Mouse (Mus musculus) brain, adult 10 weeks (tissue): ENCODE data around the gene Cdk14. TPM values are rescaled to one million over a fixed set of nuclear protein-coding genes. Genes with fewer than 3 reads are reported as not detected.

Experiments used
- polyA plus RNA-seq: library from polyadenylated mRNA; stranded (reverse); fragments of 350-450 nt; fragmentation: Illumina TruSeq; extraction: RNeasy Lipid Tissue Mini Kit (QIAGEN cat#74804); gene quantifications from one replicate; pipeline ENCODE4 v1.2.3, GENCODE M21; 2015; ENCODE audit warnings: low read depth, low replicate concordance

The Cdk14 gene
- polyA plus RNA-seq = 115 TPM

DNA sequence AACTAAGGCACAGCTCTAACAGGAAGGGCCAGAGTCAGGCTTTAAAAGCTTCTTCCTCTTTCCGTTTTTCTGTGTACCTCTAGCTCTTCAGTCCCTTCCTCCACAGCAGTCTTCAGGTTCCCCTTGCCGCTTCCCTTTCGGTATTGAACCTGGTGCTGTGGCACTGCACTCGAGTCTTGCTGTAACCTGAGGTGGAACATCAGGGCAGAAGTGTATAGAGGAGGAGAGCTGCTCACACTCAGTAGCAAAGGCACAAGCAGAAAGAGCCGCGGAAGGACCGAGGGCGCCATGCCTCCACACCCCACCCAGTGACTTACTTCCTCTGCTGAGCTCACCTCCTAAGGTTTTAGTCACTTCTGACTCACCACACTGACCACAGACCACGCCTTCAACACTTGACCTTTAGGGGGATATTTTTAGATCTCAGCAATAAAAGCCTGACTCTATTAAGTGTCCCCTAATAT is at the start of gene Cdk14:
Cdk14 (minus strand) TSS at position 321 of the 464 bp plus-strand sequence.

DNA sequence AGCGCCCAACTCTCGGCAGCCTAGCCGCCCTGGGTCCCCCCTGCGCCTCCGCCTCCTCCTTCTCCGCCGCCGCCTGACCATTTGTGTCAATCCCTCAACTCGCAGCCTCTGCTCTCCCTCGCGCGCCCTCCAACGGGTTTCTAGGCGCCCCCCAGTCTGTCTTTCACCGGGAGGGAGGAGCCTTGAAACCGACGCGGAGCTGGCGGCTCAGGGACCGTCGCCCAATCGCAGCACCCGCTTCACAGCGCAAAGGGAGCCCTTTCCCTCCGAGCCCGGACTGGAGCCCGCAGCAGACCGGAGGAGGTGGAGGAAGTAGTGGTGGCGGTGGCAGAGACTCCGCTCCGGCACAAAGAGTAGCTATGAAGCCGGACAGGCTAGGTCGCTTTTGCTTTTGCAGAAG is 662.2 kb downstream of the Cdk14 start, which contains the start of gene Fzd1:
Fzd1 (minus strand) TSS at position 134 of the 400 bp plus-strand sequence.

Other genes with a start within 250 kb of the Cdk14 start
- not detected for gene 1700015F17Rik, start 58.8 kb upstream of the Cdk14 start, polyA plus RNA-seq
- 49.1 TPM for gene Cldn12, start 94.6 kb upstream of the Cdk14 start, polyA plus RNA-seq
- gene Gtpbp10, start 139.2 kb upstream of the Cdk14 start, polyA plus RNA-seq = 12.6 TPM
- gene Gm8773, start 153.5 kb upstream of the Cdk14 start, polyA plus RNA-seq = not detected
- gene Cfap69, start 243.9 kb upstream of the Cdk14 start, polyA plus RNA-seq = 11.0 TPM